Mouse (Mus musculus) forebrain, embryonic 11.5 days (tissue): Measurements from ENCODE around the gene Igf2bp3. TPM values are rescaled to one million over a fixed set of nuclear protein-coding genes. Genes with fewer than 3 reads are reported as not detected.

Experiments
- ATAC-seq: fragments of 200-750 bp; cut with Nextera tagmentation; replicated peaks from 2 replicates; pipeline ENCODE4 v1.8.0; 2017; ENCODE audit warnings: moderate TSS enrichment; ENCODE audit not compliant: low FRiP score
- DNase-seq: peaks from one replicate; pipeline ENCODE4 v3.0.0-alpha.2; 2017; ENCODE audit warnings: low spot score
- H3K27ac ChIP-seq: fragments of 300-500 bp; sonication (generic); 2 replicates; pipeline ENCODE4 v1.5.1; 2014; ENCODE audit warnings: low read depth, low read length
- H3K27me3 ChIP-seq: fragments of 300-500 bp; sonication (generic); 2 replicates; pipeline ENCODE4 v1.6.1; 2014; ENCODE audit warnings: mild to moderate bottlenecking, low read length, mixed read lengths; ENCODE audit not compliant: control insufficient read depth, insufficient read depth
- H3K36me3 ChIP-seq: fragments of 300-500 bp; sonication (generic); 2 replicates; pipeline ENCODE4 v1.6.1; 2014; ENCODE audit warnings: mild to moderate bottlenecking, low read length, moderate library complexity, mixed read lengths; ENCODE audit not compliant: control insufficient read depth, insufficient read depth
- H3K4me1 ChIP-seq: fragments of 300-500 bp; sonication (generic); replicated peaks from 2 replicates; pipeline ENCODE4 v1.6.1; 2014; ENCODE audit warnings: low read length, mixed read lengths; ENCODE audit not compliant: control insufficient read depth, insufficient read depth
- H3K4me2 ChIP-seq: fragments of 300-500 bp; sonication (generic); 2 replicates; pipeline ENCODE4 v1.6.1; 2014; ENCODE audit warnings: low read depth, mild to moderate bottlenecking, low read length, moderate library complexity, mixed read lengths; ENCODE audit not compliant: severe bottlenecking
- H3K4me3 ChIP-seq: fragments of 300-500 bp; sonication (generic); 2 replicates; pipeline ENCODE4 v1.5.1; 2014; ENCODE audit warnings: low read depth, low read length
- H3K9ac ChIP-seq: fragments of 300-500 bp; sonication (generic); 2 replicates; pipeline ENCODE4 v1.6.1; 2014; ENCODE audit warnings: low read length
- H3K9me3 ChIP-seq: fragments of 300-500 bp; sonication (generic); 2 replicates; pipeline ENCODE4 v1.6.1; 2016; ENCODE audit warnings: low read length, mixed read lengths; ENCODE audit not compliant: control insufficient read depth
- WGBS: fragments of 180-500 bp; shearing (Covaris S2); extraction: QIAGEN DNeasy Blood & Tissue Kit; methylation state at CpG from one replicate; pipeline ENCODE4 v1.1.7; 2014; 5-methylcytosine and 5-hydroxymethylcytosine counted together
- polyA plus RNA-seq: library from polyadenylated mRNA; unstranded; fragments of >200 nt; fragmentation: Nextera tagmentation; extraction: Ambion mirVana; gene quantifications from 2 replicates; pipeline ENCODE4 v1.2.1, GENCODE M21; 2014

Igf2bp3 gene
- polyA plus RNA-seq, 1 experiment from 2014 or later, result 132 TPM

DNA sequence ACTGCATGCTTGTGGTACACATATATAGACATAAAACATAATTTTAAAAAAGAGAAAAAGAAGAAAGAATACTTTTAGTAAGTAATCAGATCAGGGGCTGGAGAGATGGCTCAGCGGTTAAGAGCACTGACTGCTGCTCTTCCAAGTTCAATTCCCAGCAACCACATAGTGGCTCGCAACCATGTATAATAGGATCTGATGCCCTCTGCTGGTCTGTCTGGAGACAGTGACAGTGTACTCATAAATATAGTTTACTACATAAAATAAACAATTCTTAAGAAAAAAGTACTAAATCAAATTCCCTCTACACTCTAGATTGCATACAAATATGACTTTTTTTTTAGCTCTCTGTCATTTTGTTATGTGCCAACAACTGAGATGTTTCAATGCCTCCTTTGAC, 36.4 kb upstream of the Igf2bp3 start:
- no peak overlapping the region for H3K27ac ChIP-seq
- no peak for ATAC-seq
- no peaks in the 10 kb centered on the region for H3K27me3 ChIP-seq
- H3K4me3 ChIP-seq, result no peak overlapping the region
- H3K9me3 ChIP-seq, result no peaks in the 10 kb centered on the region
- no peak for DNase-seq
- 93% methylated on average over 2 of the region's 2 CpGs for WGBS
- H3K4me2 ChIP-seq, result no peak overlapping the region
- no peak overlapping the region for H3K9ac ChIP-seq
- H3K4me1 ChIP-seq, result no peaks in the 10 kb centered on the region
- H3K36me3 ChIP-seq, result peaks cover 8% of the 10 kb centered on the region

DNA sequence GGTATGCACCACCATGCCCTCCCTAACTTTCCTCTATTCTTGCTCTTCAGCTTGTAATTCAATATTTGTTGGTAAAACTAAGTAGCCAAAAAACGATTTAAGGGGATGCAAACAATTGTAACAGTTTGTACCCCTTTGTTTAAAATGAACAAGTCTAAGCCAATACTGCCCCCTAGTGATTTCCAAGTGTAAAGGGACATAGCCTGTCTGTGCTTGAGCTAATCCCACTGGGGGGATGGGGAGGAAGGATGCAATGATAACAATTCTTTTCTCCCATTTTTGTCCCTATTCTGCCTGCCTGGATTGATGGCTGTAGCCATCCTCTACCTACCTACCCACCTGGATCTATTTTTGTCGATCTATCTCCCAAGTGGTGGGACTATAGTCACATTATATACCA, 32.5 kb upstream of the Igf2bp3 start:
- Histone ChIP-seq H3K27me3 (no peaks in the 10 kb centered on the region), H3K36me3 (peaks cover 22% of the 10 kb centered on the region), H3K4me1 (no peaks in the 10 kb centered on the region), H3K27ac (no peak overlapping the region), H3K4me2 (no peak overlapping the region), H3K4me3 (no peak overlapping the region), H3K9ac (no peak overlapping the region), H3K9me3 (no peaks in the 10 kb centered on the region)
- 63% methylated on average over 2 of the region's 2 CpGs for WGBS
- no peak for ATAC-seq
- DNase-seq, result no peak

DNA sequence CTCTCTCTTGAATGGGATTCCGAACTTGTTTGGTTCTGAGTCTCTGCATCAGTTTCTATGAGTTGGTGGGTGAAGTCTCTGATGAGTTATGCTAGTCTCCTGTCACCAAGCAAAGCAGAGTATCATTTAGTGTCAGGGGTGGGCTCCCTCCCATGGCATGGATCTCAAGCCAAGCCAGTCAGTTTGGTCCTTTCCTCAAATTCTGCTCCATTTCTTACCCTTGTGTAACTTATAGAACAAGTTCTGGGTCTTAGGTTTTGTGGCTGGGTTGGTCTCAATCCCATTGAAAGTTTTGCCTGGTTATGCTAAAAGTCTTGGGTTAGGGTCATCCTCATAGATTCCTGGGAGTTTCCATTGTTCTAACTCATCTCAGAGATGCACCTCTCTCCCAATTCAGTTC, 27.6 kb upstream of the Igf2bp3 start:
- no peak overlapping the region for H3K27ac ChIP-seq
- H3K36me3 ChIP-seq, result peaks cover 20% of the 10 kb centered on the region
- 0 out of 2 replicates have a peak, but pooled peaks cover 1% of the 10 kb centered on the region for H3K4me1 ChIP-seq
- H3K27me3 ChIP-seq, result no peaks in the 10 kb centered on the region
- WGBS, result 95% methylated on average over 1 of the region's 1 CpGs
- DNase-seq (no peak), ATAC-seq (no peak)
- H3K9ac ChIP-seq, result no peak overlapping the region
- no peak overlapping the region for H3K4me2 ChIP-seq
- H3K4me3 ChIP-seq, result no peak overlapping the region
- H3K9me3 ChIP-seq, result no peaks in the 10 kb centered on the region

DNA sequence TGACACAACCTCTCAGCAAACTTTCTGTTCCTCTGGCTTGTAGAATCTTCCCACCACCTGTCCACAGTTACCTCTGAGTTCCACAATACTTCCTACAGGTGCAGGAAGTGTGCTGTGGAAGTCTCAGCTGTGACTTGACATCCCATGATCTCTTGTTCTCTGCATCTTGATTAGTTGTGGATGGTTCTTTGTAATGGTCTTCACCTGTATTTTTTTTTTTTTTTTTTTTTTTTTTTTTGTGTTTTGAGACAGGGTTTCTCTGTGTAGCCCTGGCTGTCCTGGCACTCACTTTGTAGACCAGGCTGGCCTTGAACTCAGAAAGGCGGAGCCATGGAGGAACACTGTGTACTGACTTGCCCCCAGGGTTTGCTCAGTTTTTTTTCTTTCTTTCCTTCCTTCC, 26.8 kb upstream of the Igf2bp3 start:
- H3K4me3 ChIP-seq, result no peak overlapping the region
- 0 out of 2 replicates have a peak, but pooled peaks cover 1% of the 10 kb centered on the region for H3K4me1 ChIP-seq
- no peak for DNase-seq
- no peak for ATAC-seq
- no peak overlapping the region for H3K9ac ChIP-seq
- H3K36me3 ChIP-seq, result peaks cover 18% of the 10 kb centered on the region
- H3K4me2 ChIP-seq, result no peak overlapping the region
- no peaks in the 10 kb centered on the region for H3K27me3 ChIP-seq
- 100% methylated on average over 1 of the region's 1 CpGs for WGBS
- no peak overlapping the region for H3K27ac ChIP-seq
- no peaks in the 10 kb centered on the region for H3K9me3 ChIP-seq

DNA sequence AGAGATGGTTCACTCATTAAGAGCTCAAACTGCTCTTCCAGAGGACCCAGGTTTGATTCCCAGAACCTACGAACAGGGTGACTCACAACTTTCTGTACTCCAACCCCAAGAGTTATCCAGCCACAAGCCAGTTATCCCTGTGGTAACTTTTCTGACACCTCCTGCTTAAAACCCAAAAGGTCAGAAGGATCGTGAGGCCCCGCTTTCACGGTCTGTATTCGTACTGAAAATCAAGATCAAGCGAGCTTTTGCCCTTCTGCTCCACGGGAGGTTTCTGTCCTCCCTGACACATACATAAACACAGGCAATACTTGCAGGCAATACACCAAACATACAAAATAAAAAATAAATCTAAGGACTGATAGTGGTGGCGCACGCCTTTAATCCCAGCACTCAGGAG, 21.6 kb upstream of the Igf2bp3 start:
- ATAC-seq, result peak; percentile 100
- H3K9ac ChIP-seq, result no peak overlapping the region
- H3K36me3 ChIP-seq, result no peaks in the 10 kb centered on the region
- WGBS, result 55% methylated on average over 9 of the region's 9 CpGs
- 0 out of 2 replicates have a peak, but pooled peaks cover 1% of the 10 kb centered on the region for H3K4me1 ChIP-seq
- no peaks in the 10 kb centered on the region for H3K9me3 ChIP-seq
- H3K4me2 ChIP-seq, result no peak overlapping the region
- no peaks in the 10 kb centered on the region for H3K27me3 ChIP-seq
- no peak overlapping the region for H3K4me3 ChIP-seq
- no peak for DNase-seq
- H3K27ac ChIP-seq, result no peak overlapping the region

DNA sequence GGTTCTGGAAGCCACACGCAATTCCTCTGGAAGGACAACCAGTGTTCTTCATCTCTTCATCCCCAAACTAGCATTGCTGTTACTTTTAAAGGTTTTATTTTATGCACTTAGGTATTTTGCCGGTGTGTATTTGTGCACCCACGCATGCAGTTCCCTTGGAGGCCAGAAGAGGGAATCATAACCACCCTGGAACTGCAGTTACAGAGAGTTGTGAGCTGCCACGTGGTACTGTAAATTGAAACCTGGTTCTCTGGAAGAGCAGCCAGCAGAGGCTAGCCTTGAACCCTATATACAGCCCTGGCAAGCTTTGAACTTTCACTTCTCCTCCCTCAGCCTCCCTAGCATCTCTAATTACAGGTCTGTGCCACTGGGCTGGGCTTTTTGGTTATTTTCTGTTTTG, 18.6 kb upstream of the Igf2bp3 start:
- DNase-seq (no peak), ATAC-seq (no peak)
- no peaks in the 10 kb centered on the region for H3K27me3 ChIP-seq
- 60% methylated on average over 4 of the region's 4 CpGs for WGBS
- H3K4me1 ChIP-seq, result 0 out of 2 replicates have a peak, but pooled peaks cover 1% of the 10 kb centered on the region
- no peak overlapping the region for H3K4me3 ChIP-seq
- no peaks in the 10 kb centered on the region for H3K9me3 ChIP-seq
- H3K27ac ChIP-seq, result no peak overlapping the region
- no peak overlapping the region for H3K4me2 ChIP-seq
- H3K9ac ChIP-seq, result no peak overlapping the region
- H3K36me3 ChIP-seq, result no peaks in the 10 kb centered on the region

DNA sequence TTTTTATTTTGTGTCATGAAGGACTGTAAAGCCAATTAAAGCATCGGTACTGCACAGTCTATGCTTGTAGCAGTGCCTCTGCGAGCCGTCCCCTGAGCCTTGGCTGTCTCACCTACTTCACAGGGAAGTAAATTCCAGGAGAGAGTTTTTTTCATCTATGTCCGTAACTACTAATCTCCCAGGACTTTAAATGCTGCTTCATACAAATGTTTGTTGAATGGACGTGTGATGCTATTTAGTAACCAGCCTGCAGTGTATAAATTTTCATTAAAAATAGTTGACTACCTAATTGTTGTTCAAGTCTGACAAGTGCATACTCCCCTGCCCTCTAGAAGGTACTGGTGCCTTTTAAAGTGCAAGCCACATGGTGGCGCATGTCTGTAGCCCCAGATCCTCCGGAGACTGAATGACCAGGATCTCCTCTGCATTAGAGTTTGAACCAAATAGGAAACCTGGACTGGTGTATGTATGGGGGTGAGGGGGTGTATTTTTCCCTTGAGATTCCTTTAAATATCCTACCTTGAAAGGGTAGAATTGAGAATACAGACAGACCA, 13.4 kb upstream of the Igf2bp3 start:
- DNase-seq (peak; percentile 63), ATAC-seq (peak; percentile 56; the same call in 1 of the 2 replicates)
- no peak overlapping the region for H3K27ac ChIP-seq
- no peak overlapping the region for H3K4me3 ChIP-seq
- H3K36me3 ChIP-seq, result no peaks in the 10 kb centered on the region
- H3K27me3 ChIP-seq, result no peaks in the 10 kb centered on the region
- H3K9me3 ChIP-seq, result no peaks in the 10 kb centered on the region
- no peak overlapping the region for H3K9ac ChIP-seq
- WGBS, result 14% methylated on average over 7 of the region's 7 CpGs
- no peak overlapping the region for H3K4me2 ChIP-seq
- H3K4me1 ChIP-seq, result no peaks in the 10 kb centered on the region

DNA sequence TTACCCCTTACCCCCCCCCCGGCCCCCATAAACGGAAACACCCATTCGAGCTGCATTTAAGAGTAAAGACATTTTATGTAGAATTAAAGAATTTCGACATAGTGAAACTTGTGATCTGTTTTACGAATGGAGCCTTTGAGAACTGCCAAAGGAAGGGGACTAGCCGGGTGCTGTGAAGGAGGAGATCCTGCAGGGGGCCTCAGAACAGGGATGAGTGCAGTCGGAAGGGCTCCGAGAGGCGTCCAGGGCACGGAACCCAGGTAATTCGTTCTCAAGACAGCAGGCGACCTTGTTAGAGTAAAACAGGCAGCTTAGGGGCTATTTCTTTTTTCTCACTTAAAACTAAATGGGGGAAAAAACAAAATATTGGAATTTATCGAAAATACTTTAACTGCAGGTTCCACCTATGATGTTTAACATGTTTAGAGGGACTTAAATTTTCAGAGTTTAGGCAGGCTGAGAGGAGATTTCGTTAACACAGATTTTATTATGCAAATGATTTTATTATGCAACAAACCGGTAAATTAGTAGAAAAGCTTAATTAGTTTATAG, 12.5 kb upstream of the Igf2bp3 start:
- Histone ChIP-seq H3K4me1 (no peaks in the 10 kb centered on the region), H3K27me3 (no peaks in the 10 kb centered on the region), H3K36me3 (no peaks in the 10 kb centered on the region), H3K9me3 (no peaks in the 10 kb centered on the region), H3K4me3 (no peak overlapping the region), H3K9ac (no peak overlapping the region), H3K4me2 (no peak overlapping the region), H3K27ac (no peak overlapping the region)
- ATAC-seq (no peak), DNase-seq (peak; percentile 76)
- 8% methylated on average over 15 of the region's 15 CpGs for WGBS

DNA sequence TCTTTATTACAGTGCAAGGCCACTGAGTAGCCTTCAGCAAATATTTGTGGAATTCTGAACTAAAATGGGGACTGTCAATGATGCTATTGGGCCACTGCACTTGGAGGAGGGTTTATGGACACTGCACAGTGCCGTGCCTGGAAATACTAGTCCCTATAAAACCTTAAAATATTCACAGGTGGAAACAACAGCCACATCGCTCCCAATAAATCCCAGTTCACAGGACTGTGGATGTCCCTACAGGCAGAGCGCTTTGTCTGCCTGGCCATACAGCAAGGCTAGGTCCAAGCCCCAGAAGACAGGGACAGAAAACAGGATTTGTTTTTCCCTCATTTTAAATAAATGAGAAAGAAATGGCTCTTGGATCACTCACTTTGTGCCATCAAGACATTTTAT, 11.0 kb upstream of the Igf2bp3 start:
- Histone ChIP-seq H3K36me3 (no peaks in the 10 kb centered on the region), H3K9me3 (no peaks in the 10 kb centered on the region), H3K4me3 (no peak overlapping the region), H3K4me2 (no peak overlapping the region), H3K9ac (no peak overlapping the region), H3K27me3 (no peaks in the 10 kb centered on the region), H3K27ac (no peak overlapping the region), H3K4me1 (peaks cover 3% of the 10 kb centered on the region)
- WGBS, result 88% methylated on average over 3 of the region's 3 CpGs
- DNase-seq, result no peak
- ATAC-seq, result no peak
